Mouse (Mus musculus) Patski (cell line): ENCODE measurements around the gene Coq7. TPM values are rescaled to one million over a fixed set of nuclear protein-coding genes. Genes with fewer than 3 reads are reported as not detected.

Experiments
- ATAC-seq: fragments of 100-300 bp; one replicate; pipeline ENCODE4 v1.8.0; 2021
- CTCF ChIA-PET: fragments of 350-600 bp; sonication (Branson Sonifier 250); formaldehyde crosslinking; loops from one replicate; lab custom pipeline; 2022; ENCODE audit warnings: inconsistent platforms; lab: Charles Lee
- POLR2A ChIA-PET: fragments of 350-600 bp; sonication (Branson Sonifier 250); formaldehyde crosslinking; loops from one replicate; lab custom pipeline; 2022; ENCODE audit warnings: antibody characterized with exemption, inconsistent platforms; lab: Charles Lee
- DNase-seq: peaks from one replicate; pipeline ENCODE4 v3.0.0-alpha.2; 2011; ENCODE audit warnings: low read depth, low spot score
- H3K27me3 ChIP-seq: fragments of 371-371 bp; one replicate; pipeline ENCODE4 v1.5.1; 2021
- CTCF ChIP-seq: fragments of 100-300 bp; IDR thresholded peaks from one replicate; pipeline ENCODE4 v1.5.1; 2021
- in situ Hi-C: fragments of 300-500 bp; cut with MboI; formaldehyde crosslinking; loops from 3 replicates; pipeline ENCODE4 v1.11.1; 2018; ENCODE audit warnings: low pct_unique_long_range_greater_than_20kb, mixed read lengths
- polyA plus RNA-seq: library from polyadenylated mRNA; unstranded; gene quantifications from one replicate; pipeline ENCODE4 v1.2.3, GENCODE M21; 2021

The Coq7 gene
- polyA plus RNA-seq, 1 experiment from 2014 or later, result 61.7 TPM

DNA sequence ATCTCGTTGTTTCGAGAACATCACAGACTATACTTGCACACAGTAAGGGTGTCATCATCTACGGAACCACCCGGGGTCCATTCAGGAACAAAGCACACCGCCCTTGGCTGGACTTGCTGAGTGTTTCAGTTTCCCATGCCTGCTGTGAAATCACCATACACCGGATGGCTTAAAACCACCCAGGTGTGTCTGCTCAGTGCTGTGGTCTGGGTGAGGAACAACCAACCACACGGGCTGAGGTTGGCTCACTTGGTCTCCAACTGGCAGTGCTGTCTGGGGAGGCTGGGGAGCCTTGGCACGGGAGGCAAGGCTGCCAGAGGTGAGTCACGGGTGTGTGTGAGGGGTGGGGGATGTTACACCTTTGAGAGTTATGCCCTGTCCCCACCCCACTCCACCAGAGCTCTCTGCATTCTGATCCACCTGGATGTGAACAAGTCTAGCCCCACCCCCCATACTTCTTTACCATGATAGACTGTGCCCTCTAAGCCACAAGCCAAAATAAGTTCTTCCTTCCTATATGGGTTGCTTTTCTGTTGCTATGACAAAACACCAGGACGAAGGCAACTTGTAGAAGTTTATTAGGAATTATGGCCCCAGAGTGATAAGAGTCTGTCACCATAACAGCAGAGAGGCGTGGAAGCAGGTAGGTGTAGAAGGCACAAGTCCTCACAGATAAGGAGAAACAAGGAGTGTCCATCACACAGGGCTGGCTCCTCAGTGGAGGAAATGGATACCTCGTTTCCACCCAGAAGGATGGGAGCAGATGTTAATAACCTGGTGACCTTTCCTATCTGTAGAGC lies 34.0 kb downstream of the Coq7 start:
- TF ChIP-seq CTCF, result no peak
- ATAC-seq, result no peak
- no peak for DNase-seq
- CTCF ChIA-PET, result no interaction called here
- POLR2A ChIA-PET, result interaction anchor here (0.9 kb wide), 1 partner anchor 33 kb away, joined by 3 read pairs; the partner anchor contains the start of gene Coq7
- in situ Hi-C loops, result no loop called here
- no peaks in the 10 kb centered on the region for H3K27me3 ChIP-seq

DNA sequence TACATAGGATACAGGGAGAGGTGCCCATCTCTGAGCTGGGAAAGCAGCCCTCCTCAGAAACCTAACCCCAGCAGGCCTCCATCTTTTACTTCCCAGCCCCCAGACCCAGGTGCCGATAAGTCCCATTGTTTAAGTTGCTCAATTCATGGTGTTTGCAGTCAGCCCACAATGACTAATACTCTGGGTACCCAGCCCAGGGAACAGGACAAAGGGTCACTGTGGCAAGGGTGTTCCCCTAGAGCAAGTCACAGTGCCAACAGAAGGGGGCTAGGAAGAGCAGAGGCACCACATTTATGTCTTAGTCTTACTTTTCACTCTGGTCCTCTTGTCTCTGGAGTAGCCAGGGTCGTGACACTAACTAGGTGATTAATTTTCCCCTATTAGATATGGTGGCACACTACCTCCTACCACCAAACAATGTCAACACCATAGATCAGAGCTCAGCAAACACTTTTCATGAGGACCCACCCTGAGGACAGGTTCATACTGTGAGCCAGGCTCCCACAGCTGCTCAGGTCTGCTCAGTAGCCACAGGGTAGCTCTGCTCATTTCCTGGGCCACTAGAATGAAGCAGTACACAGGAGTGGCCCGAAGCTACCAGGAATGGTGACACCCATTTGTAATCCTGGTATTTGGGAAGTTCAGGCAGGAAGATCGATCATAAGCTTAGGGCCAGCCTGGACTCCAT lies 38.1 kb downstream of the Coq7 start:
- DNase-seq (no peak), ATAC-seq (no peak)
- no peak for TF ChIP-seq CTCF
- POLR2A ChIA-PET, result interaction anchor here (1.2 kb wide), 1 partner anchor 47 kb away, joined by 3 read pairs; the partner anchor contains the start of gene Syt17
- in situ Hi-C loops, result no loop called here
- CTCF ChIA-PET, result interaction anchor here (1.3 to 2.4 kb wide), 2 partner anchors 9 to 11 kb away, joined by 3 to 5 read pairs; no protein-coding TSS in a partner anchor
- no peaks in the 10 kb centered on the region for H3K27me3 ChIP-seq

DNA sequence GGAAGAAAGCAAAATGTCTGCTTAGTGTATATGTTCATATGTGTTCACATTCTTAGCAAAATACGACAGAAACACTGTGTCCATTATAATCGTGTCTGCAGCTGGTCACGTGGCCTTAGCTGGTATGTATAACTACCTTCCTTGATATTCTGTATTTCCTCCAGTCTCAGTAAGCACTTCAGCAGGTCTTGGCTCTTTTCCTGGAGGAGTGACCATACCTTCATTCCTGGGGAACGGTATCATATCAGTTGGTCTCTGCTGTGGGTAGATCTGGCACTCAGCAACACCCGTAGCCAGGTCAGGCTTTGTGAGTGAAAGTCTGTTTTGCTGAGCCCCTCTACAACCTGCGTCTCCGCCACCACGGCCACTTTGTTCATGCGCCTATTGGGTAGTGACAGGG lies 39.3 kb downstream of the Coq7 start:
- ChIA-PET POLR2A (no interaction called here), CTCF (interaction anchor here (0.9 to 2.4 kb wide), 2 partner anchors 10 to 13 kb away, joined by 3 to 5 read pairs; no protein-coding TSS in a partner anchor)
- H3K27me3 ChIP-seq, result no peaks in the 10 kb centered on the region
- in situ Hi-C loops, result no loop called here
- ATAC-seq (no peak), DNase-seq (no peak)
- no peak for TF ChIP-seq CTCF

DNA sequence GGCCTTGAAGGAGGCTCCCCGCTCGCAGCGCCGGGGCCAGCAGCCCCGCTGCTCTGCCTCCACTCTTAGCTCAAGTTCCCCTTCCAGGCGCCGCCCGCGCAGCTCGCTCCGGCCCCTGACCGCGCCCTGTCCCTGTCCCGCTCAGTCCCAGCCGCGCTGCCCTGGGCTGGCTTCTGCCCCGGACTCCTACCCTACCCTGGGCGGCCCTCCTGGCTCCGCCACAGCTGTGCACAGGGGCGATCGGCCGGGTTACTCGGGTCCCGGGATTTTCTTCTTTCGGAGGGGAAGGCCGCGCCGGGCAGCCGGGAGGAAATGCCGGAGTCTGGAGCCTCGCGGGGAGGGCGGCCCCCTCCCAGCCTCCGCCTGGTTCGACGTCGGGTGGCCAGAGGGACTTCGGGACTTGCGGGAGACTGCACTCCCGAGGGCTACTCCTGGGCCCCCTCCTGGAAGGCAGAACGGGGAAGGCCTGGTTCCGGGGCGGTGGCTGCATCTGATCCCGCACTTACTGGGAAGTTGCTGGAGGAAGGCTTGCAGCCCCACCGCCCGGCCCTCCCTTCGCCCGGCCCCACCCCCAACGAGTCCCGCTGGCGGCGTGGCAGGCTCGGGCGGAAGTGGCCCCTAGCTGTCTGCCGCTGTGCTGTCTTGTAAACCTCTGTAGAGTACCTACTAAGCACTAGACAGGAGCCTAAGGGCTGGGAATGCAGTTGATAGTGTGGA lies 41.6 kb downstream of the Coq7 start, which contains the start of gene Itpripl2:
TSS of gene Itpripl2 (minus strand) at position 545 of the 717 bp plus-strand sequence.
- DNase-seq, result no peak
- ChIA-PET CTCF (interaction anchor here (0.8 kb wide), 1 partner anchor 11 kb away, joined by 3 read pairs; no protein-coding TSS in a partner anchor), POLR2A (interaction anchor here (0.5 to 1.8 kb wide), 4 partner anchors 10 to 45 kb away, joined by 3 to 4 read pairs (median 4); no protein-coding TSS in a partner anchor)
- no peak for TF ChIP-seq CTCF
- in situ Hi-C loops, result no loop called here
- ATAC-seq, result peak; percentile 68
- H3K27me3 ChIP-seq, result no peaks in the 10 kb centered on the region

DNA sequence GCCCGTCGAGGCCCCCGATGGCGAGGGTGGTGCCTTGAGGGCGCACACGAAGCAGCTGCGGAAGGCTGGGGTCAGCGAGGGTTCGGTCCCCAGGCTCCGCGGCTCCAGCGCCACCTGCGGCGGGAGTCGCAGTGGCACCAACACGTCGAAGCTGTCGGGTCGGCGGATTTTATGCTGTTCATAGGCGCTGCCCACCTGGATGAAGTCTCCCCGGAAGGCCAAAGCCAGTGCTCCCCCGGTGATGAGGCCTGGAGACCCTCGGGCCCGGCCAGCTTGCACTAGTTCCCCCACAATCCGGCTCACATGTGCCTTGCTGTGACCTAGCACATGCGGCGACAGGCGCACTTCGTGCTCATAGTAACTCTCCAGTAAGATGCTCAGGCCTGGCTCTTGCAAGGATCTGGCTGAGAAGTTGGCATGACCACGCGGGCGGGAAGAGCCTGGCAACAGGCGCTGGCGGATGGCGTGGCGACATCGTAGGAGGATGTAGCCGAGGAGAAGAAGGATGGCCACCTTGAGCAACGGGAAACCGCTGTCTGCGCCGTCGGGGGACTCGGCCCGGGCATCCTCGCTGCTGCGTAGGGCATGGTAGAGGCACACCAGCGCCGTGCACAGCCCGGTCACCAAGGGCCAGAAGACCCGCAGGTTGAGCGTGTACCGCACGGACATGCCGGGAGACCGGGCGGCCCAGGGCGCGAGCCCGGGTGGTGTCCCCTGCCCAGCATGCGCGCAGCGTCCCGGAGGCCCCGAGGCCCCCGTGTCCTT lies 42.3 kb downstream of the Coq7 start:
- TF ChIP-seq CTCF, result no peak
- DNase-seq, result no peak
- in situ Hi-C loops, result no loop called here
- no peaks in the 10 kb centered on the region for H3K27me3 ChIP-seq
- ATAC-seq, result peak; percentile 14
- POLR2A ChIA-PET, result interaction anchor here (1.1 to 1.8 kb wide), 2 partner anchors 13 to 40 kb away, joined by 3 to 4 read pairs; no protein-coding TSS in a partner anchor
- CTCF ChIA-PET, result no interaction called here

DNA sequence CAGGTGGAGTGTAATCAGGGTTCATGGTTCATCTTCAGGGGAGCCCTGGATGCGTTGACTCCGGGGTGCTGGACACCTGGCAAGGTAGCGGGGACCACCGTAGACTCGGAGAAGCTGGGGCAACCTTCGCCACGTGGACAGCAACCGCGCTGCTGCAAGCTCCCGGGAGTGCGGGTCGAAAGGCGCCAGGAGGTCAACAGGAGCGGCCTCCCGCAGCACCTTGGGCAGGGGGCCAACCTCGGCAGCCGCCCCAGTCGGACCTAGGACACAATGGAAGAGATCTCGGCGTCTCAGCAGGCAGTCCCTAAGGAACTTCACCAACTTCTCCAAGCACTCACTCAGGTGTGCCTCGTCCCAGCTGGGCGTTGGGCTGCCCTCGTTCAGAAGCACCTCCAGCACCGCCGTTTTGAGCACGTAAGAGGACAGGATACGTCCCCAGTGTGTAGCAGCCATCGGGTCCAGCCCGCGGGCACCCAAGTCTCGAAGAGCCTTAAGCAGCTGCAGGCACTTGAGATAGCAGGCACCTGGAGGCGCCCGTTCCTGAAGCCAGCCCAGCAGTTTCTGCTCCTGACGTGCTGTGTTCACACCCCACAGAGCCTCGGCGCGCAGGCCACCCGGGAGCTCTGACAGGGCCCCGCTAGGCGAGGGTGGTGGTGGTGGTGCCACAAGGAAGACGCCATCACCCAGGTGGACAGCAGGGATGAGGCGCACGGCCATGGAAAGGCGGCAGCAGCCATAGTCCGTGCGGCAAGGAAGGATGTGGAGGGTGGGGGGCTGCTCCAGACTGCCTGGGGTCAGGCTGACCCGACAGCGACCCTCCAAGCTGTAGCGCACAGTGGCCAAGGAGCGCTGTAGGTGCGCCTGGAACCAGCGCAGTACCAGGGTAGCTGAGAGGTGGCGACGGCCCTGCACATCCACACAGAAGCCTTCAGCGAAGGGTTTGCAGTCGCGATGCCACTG lies 43.2 kb downstream of the Coq7 start:
- POLR2A ChIA-PET, result interaction anchor here (1.1 kb wide), 1 partner anchor 14 kb away, joined by 4 read pairs; no protein-coding TSS in a partner anchor

DNA sequence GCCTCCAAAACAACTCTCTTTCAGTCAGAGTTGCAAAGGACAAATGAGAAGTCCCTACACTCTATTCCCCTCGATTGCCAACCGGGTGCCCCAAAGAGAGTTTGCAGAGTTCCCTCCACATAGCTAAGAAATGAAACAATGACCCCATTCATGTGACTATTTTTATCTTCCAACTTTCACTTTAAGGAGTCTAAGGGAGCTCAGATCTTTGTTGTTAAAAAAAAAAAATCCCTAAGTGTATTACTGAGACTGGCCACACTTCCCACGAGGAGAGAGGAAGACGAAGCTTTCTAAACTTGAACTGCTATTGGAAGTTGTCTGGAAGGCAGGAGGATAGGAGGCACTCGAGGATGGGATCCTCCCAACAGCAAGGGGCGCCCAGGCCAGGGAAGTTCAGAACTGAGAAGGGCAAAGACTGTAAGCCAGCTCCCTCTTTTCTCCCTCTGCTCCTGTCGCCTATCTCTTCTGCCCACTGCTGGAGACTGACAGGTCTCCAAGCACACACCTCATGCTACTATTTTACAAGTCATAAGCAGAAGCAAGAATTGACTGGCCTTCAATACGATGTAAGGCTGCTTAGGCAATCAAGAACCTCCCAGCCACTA lies 45.0 kb downstream of the Coq7 start:
- no peak for DNase-seq
- ChIA-PET POLR2A (no interaction called here), CTCF (interaction anchor here (1.7 to 2.1 kb wide), 2 partner anchors 14 to 30 kb away, joined by 5 to 11 read pairs; no protein-coding TSS in a partner anchor)
- in situ Hi-C loops, result no loop called here
- ATAC-seq, result no peak
- no peaks in the 10 kb centered on the region for H3K27me3 ChIP-seq
- TF ChIP-seq CTCF, result no peak

More for the DNA sequence above, 43.2 kb downstream of the Coq7 start:
- CTCF ChIA-PET, result interaction anchor here (2.1 kb wide), 1 partner anchor 28 kb away, joined by 11 read pairs; no protein-coding TSS in a partner anchor
- H3K27me3 ChIP-seq, result no peaks in the 10 kb centered on the region
- ATAC-seq, result no peak
- in situ Hi-C loops, result no loop called here
- DNase-seq, result no peak
- no peak for TF ChIP-seq CTCF

DNA sequence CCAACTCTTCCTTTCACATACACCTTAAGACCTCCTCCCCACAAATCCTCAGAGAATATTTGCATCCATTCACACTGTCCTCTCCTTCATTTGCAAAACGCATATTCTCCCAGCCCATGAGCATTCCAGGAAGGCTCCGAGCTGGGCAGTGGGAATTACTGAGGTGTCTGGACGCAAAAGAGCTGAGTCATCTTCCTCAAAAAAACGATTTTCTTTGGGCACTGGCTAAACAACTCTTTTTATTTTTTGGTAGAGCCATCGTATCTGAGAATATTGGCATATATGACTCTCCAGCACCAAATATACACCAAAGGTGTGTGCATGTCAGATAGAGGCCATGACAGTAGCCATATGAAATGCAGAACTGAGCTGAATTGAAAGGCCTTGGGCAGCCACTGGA lies 46.2 kb downstream of the Coq7 start:
- no peak for TF ChIP-seq CTCF
- CTCF ChIA-PET, result interaction anchor here (1.1 to 1.7 kb wide), 3 partner anchors 9 to 32 kb away, joined by 3 to 5 read pairs (median 4); no protein-coding TSS in a partner anchor
- DNase-seq (no peak), ATAC-seq (no peak)
- in situ Hi-C loops, result no loop called here
- POLR2A ChIA-PET, result interaction anchor here (0.8 kb wide), 1 partner anchor 20 kb away, joined by 3 read pairs; no protein-coding TSS in a partner anchor
- H3K27me3 ChIP-seq, result no peaks in the 10 kb centered on the region
